Mouse (Mus musculus) thymus, adult 2 months (tissue): Measurements from ENCODE around the gene Erp44. TPM values are rescaled to one million over a fixed set of nuclear protein-coding genes. Genes with fewer than 3 reads are reported as not detected.

Source experiments
- DNase-seq: peaks from one replicate; pipeline ENCODE4 v3.0.0; 2021
- H3K27ac ChIP-seq: fragments of 200-500 bp; 2 replicates; pipeline ENCODE4 v1.5.1; 2012; ENCODE audit warnings: low read length, control low read depth; ENCODE audit not compliant: control insufficient read depth, insufficient read depth
- H3K27me3 ChIP-seq: fragments of 200-500 bp; 2 replicates; pipeline ENCODE4 v1.6.1; 2012; ENCODE audit warnings: mild to moderate bottlenecking, low read length, moderate library complexity, mixed read lengths; ENCODE audit not compliant: control insufficient read depth, insufficient read depth
- H3K36me3 ChIP-seq: fragments of 200-500 bp; 2 replicates; pipeline ENCODE4 v1.6.1; 2012; ENCODE audit warnings: mild to moderate bottlenecking, low read length, moderate library complexity; ENCODE audit not compliant: control insufficient read depth, insufficient read depth
- H3K4me1 ChIP-seq: fragments of 200-500 bp; replicated peaks from 2 replicates; pipeline ENCODE4 v1.6.1; 2012; ENCODE audit warnings: low read length; ENCODE audit not compliant: control insufficient read depth, insufficient read depth
- H3K4me3 ChIP-seq: fragments of 200-500 bp; 2 replicates; pipeline ENCODE4 v1.5.1; 2012; ENCODE audit warnings: mild to moderate bottlenecking, low read length, control low read depth, moderate library complexity; ENCODE audit not compliant: control insufficient read depth, insufficient read depth
- CTCF ChIP-seq: fragments of 200-500 bp; IDR thresholded peaks from 2 replicates; pipeline ENCODE4 v1.5.1; 2012; ENCODE audit warnings: mild to moderate bottlenecking, control low read depth, low read length, moderate library complexity, borderline replicate concordance; ENCODE audit not compliant: control insufficient read depth, poor library complexity, insufficient read depth; ENCODE audit errors: extremely low read depth
- POLR2A ChIP-seq: fragments of 200-500 bp; IDR thresholded peaks from 2 replicates; pipeline ENCODE4 v1.6.1; 2012; ENCODE audit warnings: mild to moderate bottlenecking, low read length, control low read depth, moderate library complexity; ENCODE audit not compliant: control insufficient read depth, poor library complexity, insufficient read depth; ENCODE audit errors: extremely low read depth
- WGBS: fragments of 180-500 bp; shearing (Covaris S2); methylation state at CpG from one replicate; pipeline ENCODE4 v1.1.7; 2018; 5-methylcytosine and 5-hydroxymethylcytosine counted together
- polyA plus RNA-seq: library from polyadenylated mRNA; depleted of rRNA; stranded (reverse); fragments of >200 nt; gene quantifications from 2 replicates; pipeline ENCODE4 v1.2.3, GENCODE M21; 2012

Gene Erp44
- polyA plus RNA-seq, 1 experiment = 10.8 TPM

DNA sequence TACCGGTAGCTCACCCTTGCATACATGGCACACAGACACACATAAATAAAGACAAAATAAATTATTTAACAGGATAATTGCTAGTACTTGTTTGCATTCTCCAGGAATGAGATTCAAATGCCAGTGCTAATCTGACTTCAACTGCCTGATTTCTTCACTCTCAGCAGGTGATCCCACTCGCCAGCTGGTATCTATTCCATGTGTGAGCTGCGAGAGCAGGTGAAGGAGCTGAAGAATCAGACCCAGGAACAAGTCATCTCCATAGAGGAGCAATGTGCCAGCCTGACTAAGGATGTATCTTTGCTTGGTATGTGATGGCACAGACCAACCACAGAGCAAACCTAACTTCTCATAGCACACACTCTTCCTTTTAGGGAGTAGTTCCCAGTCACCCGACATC, 75.8 kb downstream of the Erp44 start:
- TF ChIP-seq CTCF (no peak), POLR2A (no peak)
- H3K27me3 ChIP-seq = no peaks in the 10 kb centered on the region
- WGBS = 99% methylated on average over 4 of the region's 4 CpGs
- H3K4me1 ChIP-seq = no peaks in the 10 kb centered on the region
- no peak for DNase-seq
- peaks cover 7% of the 10 kb centered on the region for H3K36me3 ChIP-seq
- H3K27ac ChIP-seq = no peak overlapping the region
- H3K4me3 ChIP-seq = no peak overlapping the region

DNA sequence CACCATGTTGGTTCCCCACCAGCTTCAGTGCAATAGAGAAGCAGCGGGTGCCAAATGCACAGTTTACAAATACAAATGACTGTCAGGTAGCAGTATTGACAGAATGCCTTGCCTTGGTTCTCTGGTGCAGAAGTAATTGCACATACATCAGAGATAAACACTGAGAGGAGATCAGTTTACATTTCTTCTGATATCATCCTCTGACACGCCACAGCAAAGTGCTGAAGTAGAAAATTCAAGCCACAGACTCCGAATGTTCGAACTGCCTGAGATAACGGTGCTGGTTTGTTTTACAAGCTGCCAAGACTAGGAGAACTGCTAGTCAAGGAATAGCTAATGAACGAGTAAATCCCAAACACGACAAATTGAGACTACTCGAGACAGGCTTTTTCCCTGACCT, 80.9 kb downstream of the Erp44 start:
- DNase-seq = no peak
- peaks cover 24% of the 10 kb centered on the region for H3K36me3 ChIP-seq
- WGBS = 97% methylated on average over 8 of the region's 8 CpGs
- H3K27me3 ChIP-seq = no peaks in the 10 kb centered on the region
- H3K4me1 ChIP-seq = no peaks in the 10 kb centered on the region
- no peak overlapping the region for H3K4me3 ChIP-seq
- TF ChIP-seq POLR2A (no peak), CTCF (no peak)
- H3K27ac ChIP-seq = no peak overlapping the region

DNA sequence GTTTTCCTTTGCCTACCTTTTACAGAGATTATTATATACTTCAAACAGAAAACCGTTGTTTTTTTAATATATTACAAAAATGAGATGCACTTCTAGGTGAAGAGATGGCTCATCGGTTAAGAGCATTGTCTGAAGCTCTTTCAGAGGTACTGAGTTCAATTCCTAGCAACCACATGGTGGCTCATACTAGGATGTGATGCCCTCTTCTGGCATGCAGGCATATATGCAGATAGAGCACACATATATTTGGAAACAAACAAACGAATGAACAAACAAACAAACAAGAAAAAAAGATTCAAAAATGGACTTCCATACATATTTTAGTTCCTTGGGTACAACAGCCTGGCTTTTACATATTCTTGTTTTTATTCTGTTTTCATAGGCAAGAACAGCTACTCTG, 81.4 kb downstream of the Erp44 start:
- H3K27ac ChIP-seq = no peak overlapping the region
- H3K4me3 ChIP-seq = no peak overlapping the region
- H3K27me3 ChIP-seq = no peaks in the 10 kb centered on the region
- no peak for TF ChIP-seq CTCF
- no peak for TF ChIP-seq POLR2A
- WGBS = 97% methylated on average over 3 of the region's 3 CpGs
- H3K4me1 ChIP-seq = no peaks in the 10 kb centered on the region
- H3K36me3 ChIP-seq = peaks cover 26% of the 10 kb centered on the region
- no peak for DNase-seq

DNA sequence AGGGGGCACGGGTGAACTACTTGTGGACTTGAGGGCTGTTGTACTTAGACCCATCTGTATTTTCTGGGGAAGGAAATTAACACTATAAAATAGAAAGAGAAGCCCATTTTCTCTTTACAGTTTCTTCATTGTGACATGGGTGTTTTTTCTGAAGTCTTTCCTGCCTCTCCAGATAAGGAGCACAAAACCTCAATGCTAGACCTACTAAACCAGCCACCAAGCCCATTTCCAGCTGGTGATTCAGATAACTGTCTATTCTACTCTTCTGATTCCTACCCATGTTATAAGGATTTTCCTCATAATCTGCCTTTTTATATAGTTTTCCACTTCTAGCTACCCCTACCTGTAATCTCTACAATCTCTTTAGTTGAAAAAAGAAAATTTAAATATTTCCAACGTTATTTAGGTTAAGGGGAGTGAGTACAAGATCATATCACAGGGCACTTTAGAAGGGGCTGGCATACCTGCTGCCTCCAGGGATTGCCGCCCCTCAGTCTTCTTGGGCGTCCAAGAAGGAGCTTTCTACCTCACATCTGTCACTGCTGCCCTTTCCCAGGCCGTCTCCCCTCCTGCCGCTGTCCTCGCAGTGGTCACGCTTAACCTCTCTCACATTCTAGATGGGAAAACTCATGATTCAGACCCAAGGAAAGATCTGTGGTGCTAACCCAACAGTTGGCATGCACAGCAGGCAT, 97.1 kb downstream of the Erp44 start:
- no peaks in the 10 kb centered on the region for H3K27me3 ChIP-seq
- H3K27ac ChIP-seq = no peak overlapping the region
- no peak for DNase-seq
- no peak for TF ChIP-seq POLR2A
- no peak for TF ChIP-seq CTCF
- H3K4me1 ChIP-seq = no peaks in the 10 kb centered on the region
- 94% methylated on average over 8 of the region's 8 CpGs for WGBS
- H3K36me3 ChIP-seq = no peaks in the 10 kb centered on the region
- no peak overlapping the region for H3K4me3 ChIP-seq

DNA sequence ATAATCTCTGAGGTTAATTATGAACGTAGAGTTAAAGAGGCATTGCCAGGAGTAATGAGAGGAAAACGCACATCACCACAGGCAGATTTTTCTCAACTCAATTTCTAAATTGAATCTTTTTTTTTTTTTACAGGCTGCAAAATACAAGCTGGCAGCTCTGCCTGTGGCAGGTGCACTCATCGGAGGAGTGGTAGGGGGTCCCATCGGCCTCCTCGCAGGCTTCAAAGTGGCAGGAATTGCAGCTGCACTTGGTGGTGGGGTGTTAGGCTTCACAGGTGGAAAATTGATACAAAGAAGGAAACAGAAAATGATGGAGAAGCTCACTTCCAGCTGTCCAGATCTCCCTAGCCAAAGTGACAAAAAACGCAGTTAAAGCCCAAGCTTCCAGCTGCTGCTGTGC, 98.0 kb downstream of the Erp44 start:
- H3K27me3 ChIP-seq = no peaks in the 10 kb centered on the region
- WGBS = 93% methylated on average over 6 of the region's 6 CpGs
- H3K4me1 ChIP-seq = no peaks in the 10 kb centered on the region
- H3K4me3 ChIP-seq = no peak overlapping the region
- DNase-seq = no peak
- TF ChIP-seq POLR2A (no peak), CTCF (no peak)
- H3K36me3 ChIP-seq = no peaks in the 10 kb centered on the region
- H3K27ac ChIP-seq = no peak overlapping the region

DNA sequence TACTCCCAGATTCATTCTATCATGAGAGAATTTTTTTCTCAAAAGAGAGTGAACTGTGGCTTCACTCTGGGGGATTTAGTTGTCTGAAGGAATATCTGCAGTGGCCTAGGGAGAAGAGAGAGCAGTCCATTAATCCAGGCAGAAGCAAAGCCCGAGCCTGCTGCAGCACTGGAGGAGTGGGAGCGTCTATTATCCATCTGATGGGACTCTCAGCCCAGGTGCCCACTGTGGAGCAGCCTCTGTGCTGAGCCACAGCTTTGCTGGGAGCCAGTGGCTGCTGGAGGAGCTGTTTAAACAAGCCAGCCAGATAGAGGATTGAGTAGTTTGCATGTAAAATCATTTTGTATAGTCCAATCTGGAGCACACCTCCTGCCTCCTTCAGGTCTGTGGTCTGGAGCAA, 98.4 kb downstream of the Erp44 start:
- Histone ChIP-seq H3K27me3 (no peaks in the 10 kb centered on the region), H3K4me1 (no peaks in the 10 kb centered on the region), H3K27ac (no peak overlapping the region), H3K4me3 (no peak overlapping the region), H3K36me3 (no peaks in the 10 kb centered on the region)
- DNase-seq = no peak
- 93% methylated on average over 2 of the region's 2 CpGs for WGBS
- no peak for TF ChIP-seq POLR2A
- no peak for TF ChIP-seq CTCF

DNA sequence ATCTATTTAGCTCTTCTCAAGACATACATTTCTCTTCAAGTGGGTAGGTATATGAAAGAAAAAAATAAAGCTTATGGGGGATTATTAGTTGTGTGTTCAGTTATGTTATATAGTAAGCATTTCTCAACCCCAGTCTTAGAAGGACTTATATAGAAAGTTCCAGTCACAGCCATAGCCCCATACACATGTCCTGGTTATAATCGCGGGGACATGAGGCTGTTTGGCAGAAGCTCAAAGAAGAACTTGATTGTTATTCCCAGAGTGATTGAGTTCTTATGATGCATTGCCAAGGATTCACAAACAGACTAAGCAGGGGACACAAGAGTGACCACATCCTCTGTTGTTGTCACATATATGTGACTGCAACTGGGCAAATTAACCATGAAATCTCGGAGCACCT, 103.7 kb downstream of the Erp44 start:
- no peak overlapping the region for H3K27ac ChIP-seq
- H3K4me1 ChIP-seq = no peaks in the 10 kb centered on the region
- no peaks in the 10 kb centered on the region for H3K36me3 ChIP-seq
- no peak for DNase-seq
- 96% methylated on average over 3 of the region's 3 CpGs for WGBS
- TF ChIP-seq POLR2A = no peak
- TF ChIP-seq CTCF = no peak
- H3K4me3 ChIP-seq = no peak overlapping the region
- no peaks in the 10 kb centered on the region for H3K27me3 ChIP-seq
